Mouse (Mus musculus): ENCODE measurements around the gene B3galt1.

The B3galt1 gene

DNA sequence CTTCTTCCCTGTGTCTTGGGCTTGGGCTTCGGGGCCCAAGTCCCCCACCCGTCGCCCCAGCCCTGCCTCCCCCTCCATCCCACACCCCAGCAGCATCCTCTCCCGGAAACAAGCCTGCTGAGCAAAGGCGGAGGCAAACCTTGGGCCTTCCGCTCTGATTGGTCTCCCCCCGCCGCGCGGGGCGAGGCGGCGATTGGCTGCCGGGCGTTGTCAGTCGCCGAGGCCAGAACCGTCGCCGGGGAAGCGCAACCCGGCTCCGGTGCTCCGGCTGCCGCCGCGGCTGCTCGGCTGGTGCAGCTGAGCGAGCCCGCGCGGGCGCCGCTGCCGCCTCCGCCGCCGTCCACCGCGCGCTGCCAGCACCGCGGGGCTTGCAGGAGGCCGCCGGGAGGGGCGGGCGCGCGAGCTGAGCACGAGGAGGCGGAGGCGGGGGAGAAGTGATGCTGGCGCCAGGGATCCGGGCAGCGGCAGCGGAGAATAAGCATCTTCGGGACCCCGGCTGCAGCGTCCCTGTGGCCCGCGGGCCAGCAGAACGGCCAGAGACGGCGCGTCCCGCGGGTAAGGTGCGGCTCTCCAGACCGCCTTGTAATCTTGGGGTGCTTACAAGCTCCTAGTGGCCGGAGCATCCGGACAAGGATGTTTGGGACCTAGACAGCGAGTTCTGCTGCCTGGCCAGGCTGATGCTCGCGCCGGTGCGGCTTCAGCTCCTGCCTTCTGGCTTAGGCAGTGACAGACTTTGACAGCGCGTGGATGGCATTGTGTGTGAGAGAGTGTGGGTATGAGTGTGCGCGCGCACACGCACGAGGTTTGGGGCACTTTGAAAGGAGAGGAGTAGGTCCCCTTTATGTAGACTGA, at the start of gene B3galt1:
TSS of gene B3galt1 (plus strand) at position 392 of the 852 bp plus-strand sequence.
- DNase-seq (ENCODE audit: low spot score), result peak; percentile 73

DNA sequence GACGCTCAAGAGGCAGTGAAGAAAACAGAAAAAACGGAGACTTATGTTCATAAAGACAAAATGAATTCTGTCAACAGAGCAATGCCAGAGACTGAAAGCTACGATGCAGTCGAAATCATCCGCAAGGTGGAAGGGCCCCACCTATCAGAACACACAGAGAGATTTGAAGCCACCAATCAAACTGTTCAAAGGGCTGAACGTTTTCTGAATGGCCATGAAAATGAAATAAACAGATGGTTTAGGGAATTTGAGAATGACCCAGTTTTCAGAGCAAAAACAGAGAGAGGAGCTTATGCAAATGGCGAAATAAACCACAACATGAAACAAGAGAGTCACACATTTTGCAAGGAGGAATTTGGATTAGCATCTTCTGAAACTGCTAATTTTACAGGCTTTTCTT, 49.3 kb upstream of the B3galt1 start:
- DNase-seq (ENCODE audit: low spot score), result no peak

DNA sequence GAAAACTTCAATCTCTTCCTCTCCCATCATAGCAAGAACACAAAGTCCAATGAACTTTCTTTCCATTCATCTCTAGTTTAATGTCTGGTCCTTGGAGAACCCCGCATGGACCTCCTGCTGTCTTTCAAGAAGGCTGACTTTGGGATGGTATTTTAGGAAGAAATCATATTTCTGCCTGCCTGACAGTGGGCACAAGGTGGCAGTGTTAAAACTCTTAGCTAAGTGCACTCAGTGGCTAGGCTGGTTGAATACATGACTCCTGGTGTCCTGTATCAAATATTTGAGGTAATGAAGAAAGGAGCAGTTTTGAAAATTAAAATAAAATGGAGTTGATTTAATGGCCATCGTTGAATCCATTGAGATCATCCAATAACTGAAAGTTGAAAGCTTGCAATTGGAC, 30.3 kb upstream of the B3galt1 start:
- no peak for DNase-seq (ENCODE audit: low spot score)

DNA sequence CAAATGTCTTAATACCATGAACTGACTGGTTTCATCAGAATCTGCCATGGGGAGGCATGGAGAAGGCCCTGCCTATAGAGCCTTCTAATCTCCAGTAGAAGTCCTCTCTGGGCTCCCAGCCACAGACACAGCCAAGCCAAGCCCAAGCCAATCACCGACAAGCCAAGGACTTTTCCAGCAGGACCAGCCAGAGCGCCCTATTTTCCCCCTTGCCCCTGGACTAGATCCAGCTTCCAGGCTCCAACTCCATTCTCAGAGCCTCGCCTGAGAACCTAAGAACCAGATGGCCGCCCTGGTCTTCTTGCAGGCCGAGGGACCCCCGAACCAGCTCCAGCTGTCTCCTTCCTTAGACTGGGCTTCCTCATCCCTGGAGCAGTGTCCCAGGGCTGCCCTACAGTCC, 26.2 kb upstream of the B3galt1 start:
- no peak for DNase-seq (ENCODE audit: low spot score)

DNA sequence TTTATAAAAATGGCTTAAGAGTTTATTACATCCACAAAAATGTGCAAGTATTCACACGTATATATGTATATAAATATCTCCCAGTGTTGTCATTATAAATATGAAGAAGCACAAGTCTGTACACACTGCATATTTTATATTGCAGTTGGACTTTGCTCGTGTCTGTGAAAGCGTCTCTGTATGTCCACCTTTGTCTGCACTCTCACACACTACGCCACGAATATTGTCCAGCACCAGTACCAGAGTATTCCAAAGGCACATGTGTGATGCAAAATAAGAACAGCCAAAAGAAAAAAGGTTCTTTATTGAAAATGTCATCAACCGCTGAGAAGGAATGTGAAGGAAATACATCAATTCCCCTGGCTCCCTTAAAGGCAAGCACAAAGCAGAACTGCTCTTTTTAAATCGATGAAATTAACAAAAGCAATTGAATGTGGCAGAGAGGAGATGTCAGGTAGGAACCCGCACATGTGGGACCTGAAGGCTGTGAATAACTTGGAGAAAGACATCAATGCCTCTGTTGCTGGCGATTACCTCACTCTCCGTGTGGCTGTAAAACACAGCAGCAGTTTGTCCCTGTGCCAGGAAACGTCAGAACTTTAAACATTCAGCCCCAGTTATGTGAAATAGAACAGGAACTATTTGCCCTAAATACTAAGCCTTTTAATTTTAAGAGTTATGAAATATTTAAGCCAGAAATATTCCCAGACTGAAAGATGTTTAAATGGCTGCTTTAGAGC, 23.5 kb upstream of the B3galt1 start:
- no peak for DNase-seq (ENCODE audit: low spot score)

DNA sequence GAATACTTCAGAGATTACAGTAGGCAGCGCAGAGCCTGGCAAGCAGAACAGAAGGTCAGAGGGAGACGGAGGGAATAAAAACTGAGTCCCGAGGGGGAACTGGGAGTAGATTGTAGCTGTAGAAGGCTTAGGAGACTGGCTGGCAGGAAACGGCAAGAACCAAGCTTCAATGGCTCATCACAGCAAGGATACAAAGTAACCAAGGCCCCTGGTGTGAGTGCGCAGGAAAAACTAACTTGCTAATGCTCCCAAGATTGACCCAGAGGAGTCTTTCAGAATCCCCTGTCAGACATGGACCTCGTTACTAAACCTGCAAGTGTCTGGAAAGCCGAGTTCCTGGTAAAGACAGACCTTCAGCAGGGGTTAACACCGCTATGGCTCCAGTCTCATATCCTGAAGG, 21.2 kb upstream of the B3galt1 start:
- DNase-seq (ENCODE audit: low spot score), result peak; percentile 57

DNA sequence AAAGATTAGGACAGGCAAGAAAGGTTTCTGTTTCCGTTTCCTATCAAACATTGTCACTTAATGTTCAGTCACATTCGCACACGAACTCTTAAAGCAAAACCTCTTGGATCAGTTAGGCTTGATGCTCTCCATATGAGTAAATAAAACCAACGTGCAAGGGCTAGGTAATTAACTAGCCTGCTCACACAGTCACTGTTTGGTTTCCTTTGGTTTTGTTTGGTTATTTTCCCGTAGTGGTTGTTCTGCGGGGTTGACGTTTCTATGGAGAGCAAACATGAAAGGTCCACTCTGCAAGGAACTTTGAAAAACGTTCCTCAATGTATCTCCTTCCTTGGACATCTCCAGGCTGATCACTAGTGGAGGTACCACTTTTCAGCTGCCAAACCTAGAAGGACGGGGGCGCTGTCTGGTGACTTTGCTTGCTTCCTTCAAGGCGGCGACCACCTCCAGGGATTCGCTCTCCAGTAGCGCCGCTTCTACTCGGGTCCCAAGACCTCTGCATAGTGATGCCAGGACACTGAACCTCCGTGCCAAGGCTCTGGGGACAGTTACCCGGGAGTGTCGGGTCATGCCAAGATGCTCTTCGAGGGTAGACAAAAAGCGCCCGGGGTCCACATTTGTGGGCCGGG, 706 bp upstream of the B3galt1 start:
- peak; percentile 6 for DNase-seq (ENCODE audit: low spot score)

DNA sequence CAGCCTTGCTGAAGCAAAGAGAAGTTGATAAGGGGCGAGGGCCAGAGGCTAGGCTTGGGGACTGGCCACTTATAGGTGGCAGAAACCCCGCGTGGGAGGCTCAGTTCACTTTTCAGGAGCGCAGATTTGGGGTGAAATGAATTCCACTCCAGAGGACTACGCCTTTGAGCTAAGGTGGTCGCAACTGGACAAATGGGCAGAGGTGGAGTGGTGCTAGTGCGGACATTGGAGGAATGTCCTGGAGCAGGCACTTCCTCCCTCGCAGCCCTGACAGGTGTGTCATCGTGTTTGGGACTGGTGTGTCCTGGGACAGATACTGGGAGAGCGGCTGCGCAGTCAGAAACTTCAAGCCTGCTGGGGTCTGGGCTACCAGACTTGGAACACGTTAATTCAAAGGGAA, 895 bp downstream of the B3galt1 start:
- no peak for DNase-seq (ENCODE audit: low spot score)

DNA sequence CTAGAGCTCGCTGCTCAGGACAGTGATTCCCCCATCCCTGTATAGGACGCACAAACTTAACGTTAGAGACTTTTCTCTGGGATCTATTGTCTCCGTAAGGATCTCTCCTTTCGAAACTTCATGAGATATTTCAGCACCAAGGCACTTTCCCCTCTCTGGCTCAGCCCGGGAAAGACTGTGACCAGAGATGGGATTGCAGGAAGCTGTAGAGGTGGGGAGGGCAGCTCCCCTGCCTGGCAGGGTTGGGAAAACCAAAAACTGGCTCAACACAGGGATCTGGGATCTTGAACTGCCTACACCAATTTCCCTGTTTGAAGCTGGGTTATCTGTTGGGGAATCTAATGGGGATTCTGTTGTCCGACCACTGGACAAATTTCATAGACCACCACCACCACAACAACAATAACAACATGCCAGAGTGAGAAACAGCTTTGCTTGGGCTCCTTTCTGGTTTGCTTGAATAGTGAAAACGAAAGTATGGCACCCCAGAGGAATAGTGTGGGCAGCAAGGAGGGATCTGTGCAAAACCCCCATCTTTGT, 1.5 kb downstream of the B3galt1 start:
- DNase-seq (ENCODE audit: low spot score), result no peak

DNA sequence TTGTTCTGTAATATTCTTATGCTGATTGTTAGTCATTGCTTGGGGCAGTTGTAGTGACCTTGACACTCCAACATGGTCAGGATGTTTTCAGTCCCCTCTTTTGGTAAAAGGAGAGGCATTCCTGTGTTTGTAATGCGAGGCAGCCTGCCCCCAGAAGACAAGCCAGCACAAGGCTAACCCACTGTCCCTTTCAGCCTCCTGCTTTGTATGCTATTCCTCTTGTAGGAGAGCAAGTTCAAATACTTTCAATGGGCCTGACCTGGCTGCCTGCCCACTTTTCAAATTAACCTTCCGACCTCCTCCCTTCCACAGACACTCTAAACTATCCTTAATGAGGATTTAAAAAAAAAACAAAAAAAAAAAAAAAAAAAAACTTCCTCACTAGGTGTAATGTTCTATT, 11.0 kb downstream of the B3galt1 start:
- no peak for DNase-seq (ENCODE audit: low spot score)

DNA sequence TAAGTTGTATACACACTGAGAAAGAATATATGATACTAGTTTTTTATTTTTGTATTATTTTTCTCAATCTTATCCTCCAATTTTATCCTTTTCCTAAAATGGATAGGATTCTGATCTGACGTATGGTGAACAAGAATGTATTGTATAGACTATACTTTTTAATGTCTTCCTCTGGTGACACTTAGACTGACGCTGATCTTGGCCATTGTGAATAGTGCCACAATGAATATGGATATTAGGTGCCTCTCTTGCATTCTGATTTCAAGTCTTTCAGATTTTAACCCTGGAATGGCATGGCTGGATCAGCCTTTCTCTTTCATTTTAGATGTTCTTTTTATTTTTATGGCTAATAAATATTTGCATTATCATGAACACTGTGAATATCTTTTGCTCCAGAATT, 17.4 kb downstream of the B3galt1 start:
- no peak for DNase-seq (ENCODE audit: low spot score)

DNA sequence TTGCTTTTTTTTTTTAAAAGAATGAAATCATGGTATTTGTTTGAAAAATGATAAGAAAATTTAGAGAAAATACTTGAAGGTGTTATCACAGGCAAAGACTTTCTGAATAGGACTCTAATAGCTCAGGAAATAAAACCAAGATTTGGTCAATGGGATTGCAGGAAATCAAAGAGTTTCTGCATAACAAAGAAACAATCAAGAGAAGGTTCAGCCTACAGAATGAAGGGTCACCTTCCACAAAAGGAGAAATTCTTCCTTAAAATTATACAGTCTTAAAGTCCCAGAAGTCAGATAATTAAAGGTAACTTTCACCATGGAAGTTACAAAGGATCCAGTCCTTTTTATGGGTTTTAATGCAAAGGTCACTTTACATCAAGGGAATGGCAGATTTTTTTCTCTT, 24.7 kb downstream of the B3galt1 start:
- no peak for DNase-seq (ENCODE audit: low spot score)

DNA sequence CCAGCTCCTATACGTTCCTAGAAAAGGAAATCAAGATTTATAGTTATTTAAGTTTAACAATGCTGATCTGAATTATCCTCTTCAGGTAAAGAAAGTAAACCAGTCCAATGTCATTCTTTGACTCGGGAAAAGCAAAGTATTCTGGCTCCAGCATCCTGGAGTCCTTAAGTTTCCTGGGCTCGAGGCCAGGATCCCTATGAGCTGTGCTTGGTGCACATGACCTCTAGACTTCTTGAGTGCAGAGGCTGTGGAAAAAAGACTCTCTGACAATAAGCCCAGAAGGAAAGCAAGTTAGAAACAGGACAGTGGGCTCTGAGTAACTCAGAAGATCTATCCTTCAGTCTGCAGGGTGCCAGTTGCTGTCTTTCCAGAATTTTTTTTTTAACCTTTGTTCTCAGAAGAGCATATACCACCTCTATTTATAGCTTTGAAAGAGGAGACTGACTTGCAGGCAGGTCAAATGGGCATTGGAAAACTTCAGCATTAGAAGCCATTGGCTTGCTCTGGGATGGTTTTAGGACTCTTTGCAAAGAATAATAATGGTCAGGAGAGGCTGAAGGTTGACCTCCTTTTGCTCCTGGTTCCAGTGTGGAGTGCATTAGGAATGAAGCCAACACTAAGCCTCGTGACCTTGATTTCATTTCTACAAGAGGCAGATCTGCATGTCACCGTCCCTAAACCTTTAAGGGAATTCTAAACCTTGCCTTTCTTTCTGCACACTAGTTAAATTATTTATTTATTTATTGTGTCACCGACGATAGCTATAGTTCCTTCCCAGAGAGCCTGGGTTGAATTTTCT, 26.4 kb downstream of the B3galt1 start:
- DNase-seq (ENCODE audit: low spot score), result no peak

DNA sequence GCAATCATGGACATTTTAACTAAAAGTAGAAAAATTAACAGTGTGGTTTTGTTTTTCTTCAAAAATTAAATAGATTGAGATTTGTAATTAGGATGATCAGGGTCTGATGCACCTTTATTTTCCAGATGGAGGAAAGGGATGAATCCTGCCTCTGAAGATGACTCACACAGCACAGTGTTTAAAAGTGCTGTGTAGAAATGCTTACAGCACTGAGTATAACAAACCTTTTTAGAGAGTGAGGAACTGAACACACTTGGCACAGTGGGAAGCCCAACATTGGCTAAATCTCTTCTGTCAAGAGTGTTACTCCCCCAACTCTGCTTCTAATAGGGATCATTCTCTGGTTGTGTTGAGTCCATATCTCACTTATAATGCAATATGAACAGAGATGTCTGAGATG, 57.2 kb downstream of the B3galt1 start:
- DNase-seq (ENCODE audit: low spot score), result no peak

DNA sequence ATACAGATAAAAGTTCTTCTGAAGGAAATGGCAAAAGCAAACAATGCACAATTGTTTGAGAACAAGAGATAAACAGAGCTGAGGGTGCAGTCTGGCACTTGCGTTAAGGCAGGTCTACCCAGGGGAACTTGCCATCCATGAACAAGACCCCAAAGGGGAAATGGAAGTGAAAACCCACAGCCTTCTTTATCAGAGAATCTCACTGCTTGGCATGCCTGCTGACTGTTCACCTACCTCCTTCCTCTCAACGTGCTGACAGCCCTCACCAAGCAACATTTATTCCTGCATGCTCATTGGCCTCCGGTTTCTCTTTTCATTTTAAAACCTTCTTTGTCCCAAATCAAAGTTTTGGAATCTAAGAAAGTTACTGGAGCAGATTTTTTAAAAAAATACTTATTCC, 62.0 kb downstream of the B3galt1 start:
- no peak for DNase-seq (ENCODE audit: low spot score)

DNA sequence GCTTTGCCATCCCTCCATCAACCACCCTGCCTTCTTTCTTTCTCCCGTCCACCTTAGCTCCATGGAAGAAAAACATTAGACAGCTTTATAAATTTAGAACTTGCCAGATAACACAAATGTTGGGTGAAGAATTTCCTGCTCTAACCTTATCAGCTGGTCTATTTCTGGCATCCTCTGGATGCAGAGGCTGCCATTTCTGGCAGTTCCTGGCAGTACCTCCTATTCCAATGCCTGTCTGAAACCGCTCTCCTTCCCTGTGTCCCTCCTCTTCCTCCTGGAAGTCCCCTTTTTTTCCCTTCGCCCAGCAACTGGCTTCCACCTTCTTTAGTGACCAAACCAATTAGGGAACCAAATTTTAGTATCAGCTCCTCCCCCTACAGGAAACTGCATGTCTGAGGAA, 62.6 kb downstream of the B3galt1 start:
- no peak for DNase-seq (ENCODE audit: low spot score)

DNA sequence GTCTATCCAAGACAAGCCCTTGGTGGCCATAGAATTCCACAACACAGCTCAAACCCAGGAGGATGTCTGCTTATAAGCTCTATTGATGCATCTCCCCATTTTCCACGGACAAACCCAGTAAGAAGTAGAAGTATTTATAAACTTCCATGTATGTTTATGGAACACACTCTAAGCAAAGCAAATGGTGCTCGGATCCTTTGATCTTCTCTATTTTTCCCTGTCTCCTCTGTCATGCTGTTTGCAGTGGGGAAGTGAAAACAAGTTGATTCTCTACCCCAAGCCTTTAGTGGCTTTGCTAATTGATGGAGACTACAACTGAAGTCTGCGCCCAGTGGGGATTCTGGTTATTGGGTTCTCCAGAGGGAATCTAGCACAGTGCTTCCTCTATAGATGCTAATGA, 89.2 kb downstream of the B3galt1 start:
- no peak for DNase-seq (ENCODE audit: low spot score)

DNA sequence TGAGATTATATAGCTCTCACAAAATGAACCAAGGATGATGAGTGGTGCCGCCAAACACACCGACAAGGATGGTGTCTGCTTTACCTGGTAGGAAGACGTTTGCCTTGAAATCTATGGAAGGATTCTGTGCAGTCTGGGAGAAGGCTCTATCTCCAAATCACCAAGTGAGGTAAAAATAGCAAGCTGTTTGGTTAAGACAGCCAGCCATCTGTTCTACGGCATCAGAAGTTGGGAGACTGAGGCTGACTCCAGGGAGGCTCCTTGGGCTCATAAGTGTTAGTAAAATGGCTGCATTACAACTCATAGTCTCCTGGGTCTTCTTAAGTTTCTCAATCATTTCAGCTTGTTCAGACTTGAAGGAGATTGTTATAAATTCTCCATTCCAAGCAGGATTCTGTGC, 91.7 kb downstream of the B3galt1 start:
- no peak for DNase-seq (ENCODE audit: low spot score)

DNA sequence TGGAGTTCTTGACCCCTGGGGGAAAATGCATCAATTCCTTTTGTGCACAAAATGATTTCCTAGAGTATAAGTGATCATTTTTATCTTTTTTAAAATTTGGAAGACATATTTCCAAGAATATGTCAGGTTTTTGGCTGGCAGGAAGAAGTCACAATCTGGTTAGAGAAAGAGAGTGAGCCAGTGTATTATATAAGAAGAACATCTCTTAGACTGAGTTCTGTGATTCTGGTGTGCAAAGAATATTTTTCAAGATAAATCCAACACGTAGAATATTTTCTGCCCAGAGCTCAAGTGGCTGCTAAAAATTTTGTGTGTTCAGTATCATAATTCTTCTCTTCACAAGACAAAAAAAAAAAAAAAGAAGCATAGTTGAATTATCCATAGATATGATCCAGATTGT, 92.4 kb downstream of the B3galt1 start:
- DNase-seq (ENCODE audit: low spot score), result no peak

DNA sequence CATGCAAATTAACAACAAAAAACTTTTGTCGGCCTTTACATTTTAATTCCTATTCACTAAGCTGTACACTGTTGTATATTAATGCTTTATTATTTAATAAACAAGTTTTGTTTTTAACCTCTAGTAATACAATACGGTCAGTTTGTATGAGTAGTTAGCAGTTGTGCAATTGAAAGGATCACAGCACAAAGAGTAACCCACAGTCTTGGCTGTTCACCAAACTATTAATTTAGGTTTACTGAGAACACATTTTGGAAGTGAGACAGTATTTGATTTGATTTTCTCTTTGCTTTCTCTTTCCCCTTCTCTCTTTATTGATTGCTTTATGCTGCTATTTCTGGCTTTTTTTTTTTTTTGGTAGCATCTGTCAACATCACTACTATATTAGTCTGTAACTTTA, 106.0 kb downstream of the B3galt1 start:
- DNase-seq (ENCODE audit: low spot score), result no peak

DNA sequence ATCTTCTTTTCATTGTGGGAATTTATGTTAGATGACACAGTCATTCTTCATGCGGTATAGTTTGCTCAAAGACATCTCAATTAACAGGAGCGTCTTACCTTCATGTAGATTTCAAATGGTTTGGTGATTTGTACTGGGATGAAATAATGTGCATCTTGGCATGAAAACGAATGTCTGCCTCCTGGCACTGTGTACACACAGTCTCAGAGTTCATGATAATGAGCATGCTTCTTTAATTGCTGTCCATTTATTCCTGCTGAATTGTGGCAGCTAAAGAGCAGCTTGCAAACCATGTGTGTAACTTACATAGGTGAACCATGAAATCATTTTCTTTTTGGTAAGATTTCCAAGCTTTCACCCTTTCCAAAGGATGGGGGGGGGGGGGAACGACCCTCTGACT, 112.0 kb downstream of the B3galt1 start:
- no peak for DNase-seq (ENCODE audit: low spot score)

DNA sequence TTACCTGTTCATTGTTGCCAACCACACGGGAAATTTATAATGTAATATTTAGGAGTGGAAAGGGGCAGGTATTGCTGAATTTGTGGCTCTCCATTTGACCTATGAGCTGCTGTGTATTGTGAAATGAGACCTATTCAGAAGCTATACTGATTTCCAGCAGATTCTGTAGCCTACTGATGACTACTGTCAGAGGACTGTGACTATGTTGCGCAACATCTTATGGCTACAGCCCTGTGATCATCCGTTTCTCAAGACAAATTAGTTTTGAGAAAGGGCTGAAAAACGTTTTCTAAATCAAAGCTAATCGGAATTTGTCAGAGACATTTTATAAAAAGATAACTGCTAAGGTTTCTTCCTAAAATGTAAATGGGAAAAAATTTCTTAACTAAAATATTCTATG, 158.6 kb downstream of the B3galt1 start:
- no peak for DNase-seq (ENCODE audit: low spot score)
